Mouse (Mus musculus): ENCODE results near the gene Srp54a. TPM values are rescaled to one million over a fixed set of nuclear protein-coding genes. Genes with fewer than 3 reads are reported as not detected.

Srp54a gene
- polyA plus RNA-seq (2012; rRNA removed), result 17.1 and 25.0 TPM in 2 replicates

DNA sequence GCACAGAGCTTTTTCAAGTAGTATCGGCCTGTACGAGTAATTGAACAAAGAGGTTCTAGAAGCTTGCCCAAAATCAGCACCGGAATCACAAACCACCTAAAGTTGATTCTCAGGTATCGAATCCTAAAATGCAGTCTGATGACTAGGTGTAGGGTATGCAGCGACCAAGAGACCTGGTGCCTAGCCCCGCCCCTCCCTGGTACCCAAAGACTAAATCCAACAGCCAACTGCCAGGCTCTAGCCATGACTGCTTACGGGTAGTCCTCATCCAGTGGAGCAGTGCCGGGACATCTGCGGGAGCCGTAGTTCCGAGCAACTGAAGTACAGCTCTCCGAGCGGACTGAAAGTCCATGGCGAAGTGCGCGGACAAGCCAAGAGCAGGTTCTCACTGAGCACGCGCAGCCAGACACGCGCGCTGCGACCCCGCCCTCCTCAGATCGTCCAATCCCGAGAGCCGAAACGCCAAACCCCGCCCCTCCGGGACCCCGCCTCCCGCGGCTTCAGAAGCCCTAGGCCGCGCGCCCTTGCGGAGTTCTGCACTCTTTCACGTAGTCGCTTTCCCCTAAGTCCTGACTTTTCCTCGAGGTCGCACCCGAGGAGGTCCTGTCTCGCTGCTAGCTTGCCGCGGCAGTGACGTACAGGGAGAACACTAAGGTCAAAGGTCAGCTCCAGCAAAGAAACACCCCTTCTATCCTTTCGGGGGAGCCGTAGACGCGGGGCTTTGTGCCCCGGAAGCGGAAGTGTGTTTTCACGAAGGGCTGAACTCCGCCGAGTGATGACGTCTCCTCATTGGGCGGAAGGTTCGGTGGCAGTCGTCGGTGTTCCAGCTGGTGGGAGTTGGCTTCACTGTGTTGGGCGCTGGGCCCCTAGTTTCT is at the start of gene Srp54a, which contains the start of gene 2700097O09Rik:
Gene Srp54a, plus strand, starts transcription at position 537 of the 875 bp plus-strand sequence.
Gene 2700097O09Rik, minus strand, starts transcription at position 385 of the 875 bp plus-strand sequence.

DNA sequence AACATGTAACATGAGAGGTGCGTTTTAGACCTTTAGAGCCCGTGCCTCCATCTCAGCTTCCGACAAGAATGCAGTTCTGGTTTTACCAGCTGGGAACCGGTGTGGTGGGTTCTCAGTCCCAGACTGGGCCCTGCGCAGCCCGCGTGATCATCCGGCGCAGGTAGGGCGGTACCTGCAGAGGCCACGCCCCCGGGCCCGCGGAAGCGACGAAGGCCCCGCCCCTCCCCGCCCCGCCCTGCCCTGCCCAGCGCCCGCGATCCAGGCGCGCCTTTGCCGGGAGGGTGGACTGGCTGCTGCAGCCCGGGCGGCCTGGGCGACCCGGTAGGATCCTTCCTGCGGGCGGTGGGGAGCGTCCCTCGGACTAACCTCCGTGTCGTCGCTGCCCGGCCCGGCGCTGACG is 44.2 kb downstream of the Srp54a start, which contains the start of gene Fam177a:
Gene Fam177a, plus strand, starts transcription at position 228 of the 400 bp plus-strand sequence.

DNA sequence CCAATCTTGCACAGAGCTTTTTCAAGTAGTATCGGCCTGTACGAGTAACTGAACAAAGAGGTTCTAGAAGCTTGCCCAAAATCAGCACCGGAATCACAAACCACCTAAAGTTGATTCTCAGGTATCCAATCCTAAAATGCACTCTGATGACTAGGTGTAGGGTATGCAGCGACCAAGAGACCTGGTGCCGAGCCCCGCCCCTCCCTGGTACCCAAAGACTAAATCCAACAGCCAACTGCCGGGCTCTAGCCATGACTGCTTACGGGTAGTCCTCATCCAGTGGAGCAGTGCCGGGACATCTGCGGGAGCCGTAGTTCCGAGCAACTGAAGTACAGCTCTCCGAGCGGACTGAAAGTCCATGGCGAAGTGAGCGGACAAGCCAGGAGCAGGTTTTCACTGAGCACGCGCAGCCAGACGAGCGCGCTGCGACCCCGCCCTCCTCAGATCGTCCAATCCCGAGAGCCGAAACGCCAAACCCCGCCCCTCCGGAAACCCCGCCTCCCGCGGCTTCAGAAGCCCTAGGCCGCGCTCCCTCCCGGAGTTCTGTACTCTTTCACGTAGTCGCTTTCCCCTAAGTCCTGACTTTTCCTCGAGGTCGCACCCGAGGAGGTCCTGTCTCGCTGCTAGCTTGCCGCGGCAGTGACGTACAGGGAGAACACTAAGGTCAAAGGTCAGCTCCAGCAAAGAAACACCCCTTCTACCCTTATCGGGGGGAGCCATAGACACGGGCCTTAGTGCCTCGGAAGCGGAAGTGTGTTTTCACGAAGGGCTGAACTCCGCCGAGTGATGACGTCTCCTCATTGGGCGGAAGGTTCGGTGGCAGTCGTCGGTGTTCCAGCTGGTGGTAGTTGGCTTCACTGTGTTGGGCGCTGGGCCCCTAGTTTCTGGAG is 74.7 kb downstream of the Srp54a start, which contains the start of gene Srp54b:
Gene Srp54b, plus strand, starts transcription at position 546 of the 890 bp plus-strand sequence.

Other genes with a start within 250 kb of the Srp54a start
- gene Cfl2, start 217.4 kb upstream of the Srp54a start, polyA plus RNA-seq (2012; rRNA removed), result 4.5 and 4.6 TPM in 2 replicates
- not detected in 2 replicates for gene Gm20403, start 93.7 kb upstream of the Srp54a start, polyA plus RNA-seq (2012; rRNA removed)
- 2.2 and 3.3 TPM in 2 replicates for gene Baz1a, start 65.9 kb upstream of the Srp54a start, polyA plus RNA-seq (2012; rRNA removed)
- 3.9 and 5.0 TPM in 2 replicates for gene 2700097O09Rik, start 152 bp upstream of the Srp54a start, polyA plus RNA-seq (2012; rRNA removed)
- 3.4 and 6.5 TPM in 2 replicates for gene Fam177a, start 44.2 kb downstream of the Srp54a start, polyA plus RNA-seq (2012; rRNA removed)
- gene Srp54b, start 74.8 kb downstream of the Srp54a start, polyA plus RNA-seq (2012; rRNA removed), result 16.8 and 41.4 TPM in 2 replicates
- gene 1700047I17Rik2, start 119.3 kb downstream of the Srp54a start, polyA plus RNA-seq (2012; rRNA removed), result not detected in 2 replicates
- gene Srp54c, start 149.9 kb downstream of the Srp54a start, polyA plus RNA-seq (2012; rRNA removed), result 3.0 and 5.1 TPM in 2 replicates
- gene 1110008L16Rik, start 219.3 kb downstream of the Srp54a start, polyA plus RNA-seq (2012; rRNA removed), result 5.0 and 6.0 TPM in 2 replicates
- gene Ppp2r3c, start 222.7 kb downstream of the Srp54a start, polyA plus RNA-seq (2012; rRNA removed), result 1.1 TPM in 2 replicates